Comparison of ENCODE assay signal across 33 mouse cellular contexts in the genomic region with DNA sequence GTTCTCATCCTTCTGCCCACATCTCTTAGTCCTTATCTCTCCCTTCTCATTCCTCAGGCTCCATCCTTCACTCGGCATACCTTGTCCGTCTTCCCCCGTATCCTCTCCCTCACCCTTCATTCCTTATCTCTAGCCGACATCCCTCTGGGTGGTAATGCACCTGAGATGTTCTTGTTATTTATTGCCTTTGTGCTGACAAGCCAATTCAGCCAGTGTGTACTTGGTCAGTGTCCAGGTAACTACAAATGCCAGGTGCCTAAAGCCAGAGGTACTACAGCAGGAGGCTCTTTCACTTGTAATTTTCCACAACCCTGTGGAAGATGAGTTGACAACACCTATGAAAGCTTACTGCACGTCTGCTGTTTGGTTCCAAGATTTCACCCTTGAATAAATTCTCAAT.
"Had no signal": no experiment of that assay in that cellular context is flagged by ENCODE, and none has a peak within 500 bp of the region (broad histone marks: within the 10 kb centered on the region; RNA-seq: fewer than 3 reads in every experiment).

No protein-coding gene starts in this region.

- DNase-seq: heart, postnatal 10 days; heart, postnatal 14 days; heart, postnatal 36 days; heart, postnatal 4 days; kidney, adult 11 months; kidney, adult 18-20 months; kidney, adult 8-10 months; kidney, adult 9 months; kidney, postnatal 10 days; kidney, postnatal 14 days; kidney, postnatal 25 days; kidney, postnatal 4 days; layer of hippocampus, adult 9-11 months; layer of hippocampus, postnatal 36 days had no signal

- H3K9ac ChIP-seq: heart, embryonic 12.5 days; heart, embryonic 13.5 days; heart, embryonic 15.5 days; hindbrain, embryonic 12.5 days; hindbrain, embryonic 13.5 days; hindbrain, embryonic 14.5 days; hindbrain, embryonic 15.5 days; intestine, embryonic 15.5 days; kidney, embryonic 15.5 days had no signal

- H3K4me2 ChIP-seq: heart, embryonic 11.5 days; heart, embryonic 12.5 days; heart, embryonic 13.5 days; heart, embryonic 15.5 days; hindbrain, embryonic 12.5 days; hindbrain, embryonic 13.5 days; hindbrain, embryonic 14.5 days; hindbrain, embryonic 15.5 days; intestine, embryonic 15.5 days; kidney, embryonic 15.5 days had no signal

- ATAC-seq: hindbrain, embryonic 16.5 days; hindbrain, postnatal 0 days; inflammation-experienced regulatory T-cells, adult 6 months; intestine, embryonic 15.5 days; intestine, embryonic 16.5 days; intestine, postnatal 0 days had no signal

- H3K36me3 ChIP-seq: heart, embryonic 10.5 days; heart, embryonic 12.5 days; heart, embryonic 13.5 days; heart, embryonic 15.5 days; hindbrain, embryonic 10.5 days; hindbrain, embryonic 12.5 days; hindbrain, embryonic 13.5 days; hindbrain, embryonic 15.5 days; intestine, embryonic 15.5 days; kidney, embryonic 15.5 days had no signal

- H3K9me3 ChIP-seq: heart, embryonic 10.5 days; heart, embryonic 12.5 days; heart, embryonic 13.5 days; heart, embryonic 15.5 days; hindbrain, embryonic 10.5 days; hindbrain, embryonic 13.5 days; hindbrain, embryonic 15.5 days; intestine, embryonic 15.5 days; kidney, embryonic 15.5 days had no signal

- H3K27ac ChIP-seq: heart, embryonic 10.5 days; hindbrain, embryonic 10.5 days; hindbrain, embryonic 12.5 days; hindbrain, embryonic 13.5 days; hindbrain, embryonic 14.5 days; hindbrain, embryonic 15.5 days; hindbrain, postnatal 0 days; intestine, embryonic 15.5 days; kidney, embryonic 15.5 days; kidney, postnatal 0 days; layer of hippocampus, adult 2 months had no signal

- H3K4me3 ChIP-seq: heart, embryonic 10.5 days; heart, embryonic 12.5 days; heart, embryonic 13.5 days; heart, embryonic 15.5 days; hindbrain, embryonic 10.5 days; hindbrain, embryonic 12.5 days; hindbrain, embryonic 13.5 days; hindbrain, embryonic 15.5 days; intestine, embryonic 15.5 days; kidney, embryonic 15.5 days; layer of hippocampus, adult 2 months had no signal

- H3K4me1 ChIP-seq: hindbrain, embryonic 10.5 days; hindbrain, embryonic 12.5 days; intestine, embryonic 15.5 days had no signal

- H3K27me3 ChIP-seq: heart, embryonic 12.5 days; heart, embryonic 15.5 days; hindbrain, embryonic 12.5 days; hindbrain, embryonic 13.5 days; hindbrain, embryonic 15.5 days; intestine, embryonic 15.5 days; kidney, embryonic 15.5 days had no signal
